Mouse (Mus musculus): Measurements from ENCODE around the gene Lzic. TPM values are rescaled to one million over a fixed set of nuclear protein-coding genes. Genes with fewer than 3 reads are reported as not detected.

Gene Lzic
- polyA plus RNA-seq (2015; fragmentation: Nextera tagmentation; extraction: Ambion mirVana): 47.3 and 51.7 TPM in 2 replicates

- peak within 1 kb of the TSS; percentile 93 for H3K4me2 ChIP-seq (ENCODE audit: low read length)
- peaks cover 24% of the 10 kb centered on the region for H3K36me3 ChIP-seq (ENCODE audit: control insufficient read depth, insufficient read depth)
- WGBS: under 1% methylated on average over 60 of the region's 60 CpGs
- no peaks in the 10 kb centered on the region for H3K9me3 ChIP-seq (ENCODE audit: control insufficient read depth, low read length)
- peak within 1 kb of the TSS; percentile 71 for H3K27ac ChIP-seq (ENCODE audit: low read length)
- no peaks in the 10 kb centered on the region for H3K27me3 ChIP-seq (replicated peaks; ENCODE audit: control insufficient read depth, insufficient read depth, low read length)
- H3K4me3 ChIP-seq (replicated peaks; ENCODE audit: low read length): peak within 1 kb of the TSS; percentile 79
- peaks cover 18% of the 10 kb centered on the region for H3K4me1 ChIP-seq (replicated peaks; ENCODE audit: control insufficient read depth, insufficient read depth, low read length)
- H3K9ac ChIP-seq (replicated peaks; ENCODE audit: low read depth, low read length): peak within 1 kb of the TSS; percentile 79
- ATAC-seq: peak; percentile 99
Observed at GRCm38 (mm10) chr4:149485053-149485824, at the start of gene Lzic, which contains the start of gene Nmnat1. Gene Lzic, plus strand, starts transcription at chr4:149485229. Gene Nmnat1, minus strand, starts transcription at chr4:149485202.

DNA sequence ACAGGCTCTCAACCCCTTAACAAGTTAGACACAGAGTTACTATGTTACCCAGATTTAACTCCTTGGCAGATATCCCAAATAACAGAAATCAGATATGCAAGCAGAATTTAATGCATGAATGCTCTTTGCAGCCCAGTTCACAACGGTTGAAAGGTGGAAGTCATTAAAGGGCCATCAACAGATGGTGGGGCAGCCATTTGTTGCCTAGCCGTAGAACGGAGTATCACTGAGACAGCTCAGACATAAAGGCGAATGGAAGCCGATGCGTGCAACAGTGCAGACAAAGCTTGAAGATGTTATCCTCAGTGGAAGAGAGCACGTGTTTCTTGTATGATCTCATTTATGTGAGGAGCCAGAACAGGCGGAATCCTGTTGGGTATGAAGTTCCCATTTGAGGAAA lies 44.5 kb upstream of the Lzic start:
- no peak overlapping the region for H3K9ac ChIP-seq (replicated peaks; ENCODE audit: low read depth, low read length)
- ATAC-seq: no peak
- no peak overlapping the region for H3K27ac ChIP-seq (ENCODE audit: low read length)
- H3K4me1 ChIP-seq (replicated peaks; ENCODE audit: control insufficient read depth, insufficient read depth, low read length): peaks cover 10% of the 10 kb centered on the region
- H3K36me3 ChIP-seq (ENCODE audit: control insufficient read depth, insufficient read depth): no peaks in the 10 kb centered on the region
- no peak overlapping the region for H3K4me3 ChIP-seq (replicated peaks; ENCODE audit: low read length)
- H3K9me3 ChIP-seq (ENCODE audit: control insufficient read depth, low read length): no peaks in the 10 kb centered on the region
- no peak overlapping the region for H3K4me2 ChIP-seq (ENCODE audit: low read length)
- WGBS: 51% methylated on average over 8 of the region's 8 CpGs
- H3K27me3 ChIP-seq (replicated peaks; ENCODE audit: control insufficient read depth, insufficient read depth, low read length): no peaks in the 10 kb centered on the region

GRCm38 (mm10) chr4:149442436-149442835 lies 42.6 kb upstream of the Lzic start:
- Histone ChIP-seq H3K9me3 (ENCODE audit: control insufficient read depth, low read length) (no peaks in the 10 kb centered on the region), H3K27ac (ENCODE audit: low read length) (no peak overlapping the region), H3K27me3 (replicated peaks; ENCODE audit: control insufficient read depth, insufficient read depth, low read length) (no peaks in the 10 kb centered on the region), H3K9ac (replicated peaks; ENCODE audit: low read depth, low read length) (no peak overlapping the region), H3K4me1 (replicated peaks; ENCODE audit: control insufficient read depth, insufficient read depth, low read length) (peaks cover 16% of the 10 kb centered on the region), H3K36me3 (ENCODE audit: control insufficient read depth, insufficient read depth) (no peaks in the 10 kb centered on the region), H3K4me3 (replicated peaks; ENCODE audit: low read length) (no peak overlapping the region), H3K4me2 (ENCODE audit: low read length) (no peak overlapping the region)
- WGBS: 39% methylated on average over 3 of the region's 3 CpGs
- ATAC-seq: no peak

DNA sequence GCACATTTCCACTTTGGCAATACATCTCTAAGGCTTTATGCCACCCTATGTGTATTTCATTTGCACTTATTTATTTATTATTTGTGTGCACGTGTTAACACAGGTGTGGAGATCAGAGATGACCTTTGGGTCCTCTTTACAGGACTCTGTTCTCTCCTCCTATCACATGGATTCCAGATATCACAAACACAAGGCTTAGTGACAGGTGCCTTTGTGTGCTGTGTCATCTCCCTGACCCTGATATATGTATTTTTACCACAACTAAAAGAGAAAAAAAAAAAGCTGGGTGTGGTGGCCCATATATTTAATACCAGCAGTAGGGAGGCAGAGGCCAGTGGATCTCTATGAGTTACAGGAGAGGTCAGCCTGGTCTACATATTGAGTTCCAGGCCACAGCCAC lies 40.6 kb upstream of the Lzic start:
- peak overlapping the region; percentile 76; the same call in 1 of the 2 replicates for H3K9ac ChIP-seq (replicated peaks; ENCODE audit: low read depth, low read length)
- whole genome bisulfite sequencing: 71% methylated on average over 1 of the region's 1 CpGs
- ATAC-seq: no peak
- no peaks in the 10 kb centered on the region for H3K36me3 ChIP-seq (ENCODE audit: control insufficient read depth, insufficient read depth)
- no peaks in the 10 kb centered on the region for H3K27me3 ChIP-seq (replicated peaks; ENCODE audit: control insufficient read depth, insufficient read depth, low read length)
- H3K4me3 ChIP-seq (replicated peaks; ENCODE audit: low read length): no peak overlapping the region; the same call in 1 of the 2 replicates
- no peaks in the 10 kb centered on the region for H3K9me3 ChIP-seq (ENCODE audit: control insufficient read depth, low read length)
- peak overlapping the region; percentile 93 for H3K27ac ChIP-seq (ENCODE audit: low read length)
- peaks cover 16% of the 10 kb centered on the region for H3K4me1 ChIP-seq (replicated peaks; ENCODE audit: control insufficient read depth, insufficient read depth, low read length)
- H3K4me2 ChIP-seq (ENCODE audit: low read length): peak overlapping the region; percentile 77

DNA sequence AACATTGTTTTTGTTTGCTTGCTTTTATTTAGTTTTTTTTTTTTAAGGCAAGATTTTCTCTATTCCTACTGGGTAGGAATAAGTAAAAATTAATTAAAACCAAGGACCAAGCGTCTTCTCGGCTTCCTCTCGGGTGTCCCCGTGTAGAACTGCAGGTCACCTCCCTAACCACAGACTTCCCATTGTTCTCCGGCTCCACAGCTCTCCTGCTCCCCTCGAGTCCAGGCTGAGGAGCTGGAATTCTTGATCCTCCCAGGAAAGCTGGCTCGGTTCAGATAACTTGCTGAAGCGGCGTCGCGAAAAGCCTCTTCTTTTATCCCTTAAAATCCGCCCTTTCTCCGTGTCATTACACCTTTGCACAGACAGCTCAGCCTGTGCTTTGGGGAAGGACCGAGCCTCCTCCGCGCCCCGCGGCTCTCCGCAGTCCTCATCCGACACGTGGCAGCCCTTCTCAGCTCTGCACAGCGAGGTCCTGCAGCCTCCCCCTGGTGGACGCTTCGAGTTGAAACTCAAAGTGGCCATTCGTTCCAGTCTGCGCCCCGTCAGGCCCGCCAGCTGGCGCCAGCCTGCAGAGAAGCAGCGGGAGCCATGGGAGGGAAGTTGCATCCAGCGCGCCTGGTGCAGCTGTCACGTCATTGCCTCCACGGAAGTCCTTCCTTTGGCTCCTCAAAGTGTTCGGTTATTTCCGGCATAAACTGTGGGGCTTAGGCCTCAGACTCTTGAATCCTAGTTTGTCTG lies 39.9 kb upstream of the Lzic start:
- H3K4me3 ChIP-seq (replicated peaks; ENCODE audit: low read length): peak overlapping the region; percentile 45
- no peaks in the 10 kb centered on the region for H3K9me3 ChIP-seq (ENCODE audit: control insufficient read depth, low read length)
- H3K4me2 ChIP-seq (ENCODE audit: low read length): peak overlapping the region; percentile 77
- H3K9ac ChIP-seq (replicated peaks; ENCODE audit: low read depth, low read length): peak overlapping the region; percentile 76
- H3K27me3 ChIP-seq (replicated peaks; ENCODE audit: control insufficient read depth, insufficient read depth, low read length): no peaks in the 10 kb centered on the region
- H3K27ac ChIP-seq (ENCODE audit: low read length): peak overlapping the region; percentile 93
- no peaks in the 10 kb centered on the region for H3K36me3 ChIP-seq (ENCODE audit: control insufficient read depth, insufficient read depth)
- ATAC-seq: peak; percentile 98
- WGBS: 0% methylated on average over 36 of the region's 36 CpGs
- peaks cover 16% of the 10 kb centered on the region for H3K4me1 ChIP-seq (replicated peaks; ENCODE audit: control insufficient read depth, insufficient read depth, low read length)

GRCm38 (mm10) chr4:149445868-149446267 lies 39.2 kb upstream of the Lzic start:
- Histone ChIP-seq H3K4me2 (ENCODE audit: low read length) (peak overlapping the region; percentile 77), H3K4me3 (replicated peaks; ENCODE audit: low read length) (no peak overlapping the region; the same call in 1 of the 2 replicates), H3K9me3 (ENCODE audit: control insufficient read depth, low read length) (no peaks in the 10 kb centered on the region), H3K27me3 (replicated peaks; ENCODE audit: control insufficient read depth, insufficient read depth, low read length) (no peaks in the 10 kb centered on the region), H3K27ac (ENCODE audit: low read length) (peak overlapping the region; percentile 93), H3K36me3 (ENCODE audit: control insufficient read depth, insufficient read depth) (no peaks in the 10 kb centered on the region), H3K4me1 (replicated peaks; ENCODE audit: control insufficient read depth, insufficient read depth, low read length) (peaks cover 16% of the 10 kb centered on the region), H3K9ac (replicated peaks; ENCODE audit: low read depth, low read length) (peak overlapping the region; percentile 76; the same call in 1 of the 2 replicates)
- 2% methylated on average over 11 of the region's 11 CpGs for WGBS
- ATAC-seq: peak; percentile 29

GRCm38 (mm10) chr4:149446309-149446708 lies 38.7 kb upstream of the Lzic start:
- H3K4me1 ChIP-seq (replicated peaks; ENCODE audit: control insufficient read depth, insufficient read depth, low read length): peaks cover 16% of the 10 kb centered on the region
- ATAC-seq: no peak
- no peak overlapping the region; the same call in 1 of the 2 replicates for H3K4me2 ChIP-seq (ENCODE audit: low read length)
- 45% methylated on average over 1 of the region's 1 CpGs for whole genome bisulfite sequencing
- no peak overlapping the region for H3K4me3 ChIP-seq (replicated peaks; ENCODE audit: low read length)
- no peaks in the 10 kb centered on the region for H3K36me3 ChIP-seq (ENCODE audit: control insufficient read depth, insufficient read depth)
- no peak overlapping the region for H3K9ac ChIP-seq (replicated peaks; ENCODE audit: low read depth, low read length)
- no peaks in the 10 kb centered on the region for H3K9me3 ChIP-seq (ENCODE audit: control insufficient read depth, low read length)
- no peaks in the 10 kb centered on the region for H3K27me3 ChIP-seq (replicated peaks; ENCODE audit: control insufficient read depth, insufficient read depth, low read length)
- peak overlapping the region; percentile 93 for H3K27ac ChIP-seq (ENCODE audit: low read length)

- no peaks in the 10 kb centered on the region for H3K36me3 ChIP-seq (ENCODE audit: control insufficient read depth, insufficient read depth)
- 78% methylated on average over 3 of the region's 3 CpGs for WGBS
- ATAC-seq: no peak
Observed at GRCm38 (mm10) chr4:149450636-149451035, 34.4 kb upstream of the Lzic start.

DNA sequence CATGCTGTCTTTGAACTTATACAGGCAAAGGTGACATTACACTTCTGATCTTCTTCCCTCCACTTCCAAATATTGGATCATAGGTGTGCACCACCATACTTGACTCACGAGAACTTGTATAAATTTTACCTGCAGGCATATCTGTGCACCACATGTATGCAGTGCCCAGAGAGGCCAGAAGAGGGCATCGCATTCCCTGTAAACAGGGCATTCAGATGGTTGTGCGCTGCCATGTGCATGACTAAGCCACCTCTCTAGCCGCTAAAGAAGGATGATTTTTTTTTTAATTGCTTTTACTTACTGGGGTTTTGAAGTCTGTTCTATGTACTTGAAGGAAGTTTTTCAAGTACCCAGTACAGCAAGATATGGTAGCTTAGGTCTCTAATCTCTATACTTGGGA lies 31.4 kb upstream of the Lzic start:
- Histone ChIP-seq H3K27ac (ENCODE audit: low read length) (no peak overlapping the region), H3K4me1 (replicated peaks; ENCODE audit: control insufficient read depth, insufficient read depth, low read length) (no peaks in the 10 kb centered on the region), H3K4me2 (ENCODE audit: low read length) (no peak overlapping the region), H3K27me3 (replicated peaks; ENCODE audit: control insufficient read depth, insufficient read depth, low read length) (no peaks in the 10 kb centered on the region), H3K36me3 (ENCODE audit: control insufficient read depth, insufficient read depth) (no peaks in the 10 kb centered on the region), H3K9me3 (ENCODE audit: control insufficient read depth, low read length) (no peaks in the 10 kb centered on the region), H3K9ac (replicated peaks; ENCODE audit: low read depth, low read length) (no peak overlapping the region), H3K4me3 (replicated peaks; ENCODE audit: low read length) (no peak overlapping the region)
- 81% methylated on average over 4 of the region's 4 CpGs for WGBS
- no peak for ATAC-seq

More at GRCm38 (mm10) chr4:149450636-149451035, 34.4 kb upstream of the Lzic start:
- H3K27ac ChIP-seq (ENCODE audit: low read length): no peak overlapping the region
- no peaks in the 10 kb centered on the region for H3K27me3 ChIP-seq (replicated peaks; ENCODE audit: control insufficient read depth, insufficient read depth, low read length)
- no peak overlapping the region for H3K4me2 ChIP-seq (ENCODE audit: low read length)
- H3K9me3 ChIP-seq (ENCODE audit: control insufficient read depth, low read length): no peaks in the 10 kb centered on the region
- no peak overlapping the region for H3K4me3 ChIP-seq (replicated peaks; ENCODE audit: low read length)
- H3K4me1 ChIP-seq (replicated peaks; ENCODE audit: control insufficient read depth, insufficient read depth, low read length): peaks cover 5% of the 10 kb centered on the region
- H3K9ac ChIP-seq (replicated peaks; ENCODE audit: low read depth, low read length): no peak overlapping the region
